Mouse (Mus musculus): ENCODE results near the gene Pnma3.

DNA sequence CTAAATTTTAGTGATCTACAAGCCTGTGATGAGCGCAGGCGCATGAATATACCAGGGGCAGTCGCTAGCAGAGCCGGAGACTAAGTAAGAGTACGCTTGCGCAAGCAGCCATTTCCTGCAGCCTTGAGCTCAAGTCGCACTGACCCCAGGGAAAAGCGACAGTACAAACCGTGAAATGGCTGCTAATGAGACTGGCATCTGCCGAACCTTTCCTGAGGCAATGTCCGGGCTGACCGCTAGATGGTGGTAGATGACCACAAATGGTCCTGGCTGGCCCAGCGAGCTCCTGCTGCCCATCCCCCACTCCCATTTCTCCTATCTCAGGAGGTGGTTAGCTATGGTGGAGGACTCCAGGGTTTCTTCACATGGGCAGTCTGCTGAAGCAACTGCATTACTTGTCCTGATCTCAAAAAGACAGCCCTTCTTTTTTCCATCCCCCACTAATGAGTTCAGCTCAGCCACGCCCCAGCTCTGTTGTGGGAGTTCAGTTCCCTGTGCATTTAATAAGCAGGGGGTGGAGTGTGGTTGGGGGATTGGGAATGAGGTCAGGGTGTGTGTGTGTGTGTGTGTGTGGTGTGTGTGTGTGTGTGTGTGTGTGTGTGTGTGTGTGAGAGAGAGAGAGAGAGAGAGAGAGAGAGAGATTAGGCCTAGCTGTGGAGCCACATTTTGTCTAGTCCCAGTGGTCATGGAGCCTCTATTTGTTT lies 10.6 kb upstream of the Pnma3 start:
- TF ChIP-seq CTCF (IDR thresholded peaks at IDR 0.05; ENCODE audit: low read depth, low read length) (peak; percentile 39), GATA2 (IDR thresholded peaks at IDR 0.05; ENCODE audit: borderline replicate concordance, low read depth, low read length) (no peak), POLR2AphosphoS5 (IDR thresholded peaks at IDR 0.05; ENCODE audit: insufficient replicate concordance, low read depth, low read length) (no peak)

Data from G1E (cell line).